Mouse (Mus musculus) embryonic stem cell, embryonic (primary cell): Measurements from ENCODE around the gene Gm5426.
"Not testable (repeated sequence)": the region's sequence is repeated elsewhere in the genome, so short reads cannot be mapped to it uniquely, and the experiment has no call there.

ENCODE experiments used
- CTCF ChIA-PET, 4 experiments: fragments of 300-600 bp in 2 of 4; fragments of 350-600 bp in 2 of 4; sonication (Branson Sonifier 250); formaldehyde crosslinking; loops; one replicate each; lab custom pipeline; 2022; ENCODE audit warnings: inconsistent platforms in 2 of 4; lab: Charles Lee
- POLR2A ChIA-PET, 4 experiments: fragments of 300-600 bp in 2 of 4; fragments of 350-600 bp in 2 of 4; sonication (Branson Sonifier 250); formaldehyde crosslinking; loops; one replicate each; lab custom pipeline; 2022; ENCODE audit warnings: antibody characterized with exemption in 4 of 4, inconsistent platforms in 1 of 4; lab: Charles Lee

Gene Gm5426

DNA sequence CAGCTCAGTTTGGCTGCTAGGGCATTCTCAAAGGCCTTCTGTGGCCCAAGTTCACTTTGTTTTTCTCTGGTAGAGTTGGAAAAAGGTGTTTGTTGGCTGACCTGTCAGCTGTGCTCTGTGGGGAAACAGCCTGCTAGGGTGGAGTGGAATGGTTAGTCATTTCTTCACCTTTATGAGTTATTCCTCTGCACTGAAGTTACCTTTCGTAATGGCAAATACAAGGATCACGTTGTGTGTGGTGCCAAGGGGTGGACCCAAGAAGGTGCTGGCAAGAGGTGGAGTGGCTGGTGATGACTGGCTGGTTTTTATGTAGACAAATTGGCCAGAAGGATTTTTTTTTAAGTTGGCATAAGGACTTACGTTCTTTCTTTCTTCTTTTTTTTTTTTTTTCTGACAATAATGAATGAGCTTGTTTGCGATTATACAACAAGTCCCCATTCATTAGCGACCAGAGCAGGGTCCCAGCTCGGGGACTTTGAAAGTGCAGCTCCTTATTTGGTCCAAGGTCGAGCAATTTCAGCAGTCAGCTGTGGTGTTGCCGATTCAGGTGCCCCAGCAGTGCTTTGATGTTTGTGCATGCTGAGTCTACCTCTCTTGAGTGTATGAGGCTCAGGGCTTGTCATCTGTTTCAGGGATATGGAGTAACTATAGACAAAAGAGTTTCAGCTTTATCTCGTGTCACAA lies 10.5 kb upstream of the Gm5426 start:
- CTCF ChIA-PET = interaction anchor here in 2 of 4 experiments (0.6 to 0.7 kb wide), 2 partner anchors 678 to 802 kb away, joined by 3 to 4 read pairs; no protein-coding TSS in a partner anchor

DNA sequence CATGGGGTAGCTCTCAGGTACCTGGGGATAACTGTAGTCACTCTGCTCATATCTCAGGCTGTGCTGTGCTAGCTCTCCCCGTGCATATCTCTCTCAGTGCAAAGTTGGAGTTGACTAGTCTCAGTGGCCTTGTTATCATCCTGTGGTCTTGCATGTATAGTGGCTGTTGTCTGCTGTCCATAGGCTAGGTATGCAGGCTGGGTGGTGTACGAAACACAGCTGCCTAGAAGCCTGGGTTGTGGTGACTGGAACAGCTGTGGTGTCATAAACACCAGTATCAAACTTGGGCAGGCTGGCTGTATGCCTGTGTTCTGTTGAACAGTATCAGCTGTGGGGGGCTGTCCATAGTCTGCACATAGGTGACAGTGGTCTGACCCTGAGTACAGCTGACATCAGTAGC lies 7.2 kb upstream of the Gm5426 start:
- CTCF ChIA-PET = no interaction called here
- POLR2A ChIA-PET = interaction anchor here in 1 of 4 experiments (0.6 to 0.7 kb wide), 3 partner anchors 22 to 433 kb away, joined by 3 to 4 read pairs (median 3); no protein-coding TSS in a partner anchor

More for the DNA sequence above, 10.5 kb upstream of the Gm5426 start:
- POLR2A ChIA-PET = interaction anchor here in 3 of 4 experiments (0.6 to 1.0 kb wide), 4 partner anchors 12 to 595 kb away, joined by 3 to 4 read pairs (median 4); no protein-coding TSS in a partner anchor

DNA sequence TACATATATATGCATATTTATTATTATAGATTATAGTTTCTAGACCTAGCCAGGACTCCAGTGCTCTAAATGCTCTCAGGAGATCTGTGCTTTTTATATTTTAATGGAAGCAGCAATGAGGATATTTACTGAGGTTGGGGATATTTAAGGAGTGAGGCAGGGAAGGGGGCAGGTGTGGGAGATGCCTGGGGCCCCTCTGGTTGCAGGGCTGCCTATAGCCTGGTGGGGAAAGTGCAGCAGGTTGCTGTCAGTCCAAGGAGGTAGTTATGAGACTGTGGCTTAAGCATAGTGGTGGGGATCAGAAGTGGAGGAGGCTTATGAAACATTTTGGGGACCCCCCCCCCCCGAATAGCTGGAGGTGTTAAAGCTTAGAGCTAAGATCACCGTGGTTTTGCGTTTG lies 6.0 kb upstream of the Gm5426 start:
- CTCF ChIA-PET = interaction anchor here in 1 of 4 experiments (0.6 kb wide), 1 partner anchor 773 kb away, joined by 5 read pairs; no protein-coding TSS in a partner anchor
- POLR2A ChIA-PET = interaction anchor here in 2 of 4 experiments (0.5 to 0.7 kb wide), 4 partner anchors 22 to 875 kb away, joined by 3 read pairs; no protein-coding TSS in a partner anchor

DNA sequence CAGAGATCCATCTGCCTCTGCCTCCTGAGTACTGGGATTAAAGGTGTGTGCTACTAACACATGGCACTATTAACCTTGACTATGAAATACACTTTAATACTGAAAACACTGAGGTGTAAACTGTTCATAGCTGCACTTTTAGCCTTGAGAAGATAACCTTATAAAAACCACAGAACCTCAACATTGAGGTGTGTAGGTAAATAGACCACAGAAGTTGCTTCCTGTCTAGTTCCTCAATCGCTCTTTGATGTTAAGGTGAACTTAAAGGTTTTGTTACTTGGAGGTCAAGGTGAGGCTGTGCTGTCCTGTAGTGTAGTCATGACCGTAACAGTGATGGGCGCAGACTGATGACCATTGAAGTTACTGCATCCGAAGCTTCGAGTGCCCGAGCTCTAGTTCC lies 5.3 kb upstream of the Gm5426 start:
- POLR2A ChIA-PET = interaction anchor here (0.5 to 1.6 kb wide), 7 partner anchors 23 to 875 kb away, joined by 3 to 4 read pairs (median 3); partner anchors contain the start of gene Btg1 (in 1 of the 4)
- CTCF ChIA-PET = interaction anchor here in 3 of 4 experiments (0.6 to 1.8 kb wide), 5 partner anchors 33 to 1182 kb away, joined by 3 to 7 read pairs (median 3); no protein-coding TSS in a partner anchor

DNA sequence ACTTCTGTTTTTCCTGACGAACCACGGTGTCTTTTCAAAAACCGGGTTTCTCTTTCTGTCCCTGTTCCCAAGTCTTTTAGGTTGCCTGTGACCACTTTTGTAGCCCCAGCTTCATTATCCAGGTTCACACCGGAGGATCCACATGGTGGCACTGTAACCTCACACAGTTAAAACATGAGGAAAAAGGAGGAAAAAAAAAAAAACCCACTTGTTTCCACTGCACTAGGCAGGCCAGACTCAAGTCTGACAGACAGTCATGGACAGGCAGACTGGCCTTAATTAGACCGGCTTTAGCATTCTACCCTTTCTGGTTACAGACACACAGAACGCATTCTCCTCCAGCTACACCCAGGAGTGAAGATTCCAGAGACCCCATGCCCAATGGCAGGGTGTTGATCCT lies 4.2 kb upstream of the Gm5426 start:
- ChIA-PET CTCF (interaction anchor here (0.6 to 1.8 kb wide), 23 partner anchors 19 to 1242 kb away, joined by 3 to 11 read pairs (median 4); no protein-coding TSS in a partner anchor), POLR2A (interaction anchor here in 3 of 4 experiments (0.7 to 1.6 kb wide), 4 partner anchors 166 to 590 kb away, joined by 3 to 4 read pairs (median 3); partner anchors contain the start of gene Btg1 (in 1 of the 3))

DNA sequence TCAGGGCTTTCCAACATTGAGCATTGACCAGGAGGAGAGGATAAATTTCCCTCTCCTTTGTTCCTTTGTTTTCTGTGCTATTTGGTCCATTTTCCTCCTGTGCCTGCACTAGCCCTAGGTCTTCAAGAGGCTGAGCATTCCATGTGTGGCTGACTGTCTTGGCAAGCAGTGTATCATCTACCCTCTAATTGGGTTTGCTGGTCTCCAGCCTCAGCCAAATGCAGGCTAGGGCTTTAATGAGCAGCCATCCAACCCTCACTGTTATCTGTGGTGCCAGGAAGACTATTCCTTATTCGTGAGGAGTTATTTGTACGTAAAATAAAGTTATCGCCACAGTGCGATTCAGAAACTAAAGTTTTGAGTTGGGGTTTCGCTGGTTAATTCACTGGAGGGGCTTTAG lies 2.2 kb downstream of the Gm5426 start:
- ChIA-PET POLR2A (no interaction called here), CTCF (no interaction called here)

DNA sequence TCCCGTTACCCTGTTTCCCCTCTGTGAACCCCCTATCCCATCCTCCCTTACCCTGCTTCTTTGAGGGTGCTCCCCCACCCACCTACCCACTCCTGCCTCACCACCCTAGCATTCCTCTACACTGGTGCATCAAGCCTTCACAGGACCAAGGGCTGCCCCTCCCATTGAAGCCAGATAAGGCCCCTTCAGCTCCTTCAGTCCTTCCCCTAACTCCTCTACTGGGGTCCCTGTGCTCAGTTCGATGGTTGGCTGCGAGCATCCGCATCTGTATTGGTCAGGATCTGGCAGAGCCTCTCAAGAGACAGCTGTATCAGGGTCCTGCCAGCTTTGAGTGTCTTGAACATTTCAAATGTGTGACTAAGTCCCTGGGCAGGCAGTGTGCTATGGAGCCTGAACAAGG lies 2.9 kb downstream of the Gm5426 start:
- CTCF ChIA-PET = interaction anchor here in 1 of 4 experiments (0.6 kb wide), 1 partner anchor 1573 kb away, joined by 4 read pairs; no protein-coding TSS in a partner anchor
- POLR2A ChIA-PET = not testable (repeated sequence)

DNA sequence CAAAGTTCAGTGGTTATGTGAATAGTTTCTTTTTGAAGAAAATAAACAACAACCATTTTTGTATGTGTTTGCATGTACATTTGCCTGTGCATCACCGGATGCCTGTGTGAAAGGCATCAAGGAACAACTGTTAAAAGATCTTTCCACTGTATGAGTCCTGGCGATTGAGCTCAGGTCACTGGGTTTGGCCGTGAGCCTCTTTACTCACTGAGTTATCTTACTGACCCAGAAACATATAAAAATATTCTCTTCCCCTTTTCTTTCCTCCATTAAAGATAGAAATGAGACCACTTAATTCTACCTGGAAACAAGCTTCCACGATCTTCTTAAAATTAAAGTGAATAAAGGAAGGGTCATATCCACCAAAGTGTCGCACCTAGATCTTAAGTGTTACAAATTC lies 10.2 kb downstream of the Gm5426 start:
- ChIA-PET CTCF (no interaction called here), POLR2A (interaction anchor here in 1 of 4 experiments (1.2 kb wide), 1 partner anchor 470 kb away, joined by 3 read pairs; the partner anchor contains the start of gene Btg1)

DNA sequence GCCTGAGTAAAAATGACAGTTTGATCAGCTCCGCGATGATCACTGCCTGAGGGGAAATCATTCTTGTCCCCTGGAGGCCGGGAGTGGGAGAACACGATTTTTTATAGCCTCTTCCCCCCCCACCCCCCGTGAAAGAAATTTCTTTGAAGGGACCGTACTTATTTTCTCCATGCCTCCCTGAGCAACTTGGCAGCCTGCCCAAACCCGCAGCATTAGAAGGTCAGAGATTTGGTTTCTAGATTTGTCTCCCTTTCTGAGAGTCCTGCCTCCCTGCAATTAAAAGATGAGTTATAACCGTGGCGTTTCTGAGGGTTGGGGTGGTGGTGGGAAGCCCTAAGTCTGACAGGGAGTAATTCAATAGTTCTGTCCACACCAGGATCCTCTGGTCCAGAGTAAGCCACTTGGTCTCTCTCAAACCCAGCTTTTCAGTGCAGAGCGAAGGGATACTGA lies 11.9 kb downstream of the Gm5426 start:
- ChIA-PET POLR2A (no interaction called here), CTCF (interaction anchor here in 1 of 4 experiments (0.7 kb wide), 1 partner anchor 1336 kb away, joined by 4 read pairs; no protein-coding TSS in a partner anchor)

DNA sequence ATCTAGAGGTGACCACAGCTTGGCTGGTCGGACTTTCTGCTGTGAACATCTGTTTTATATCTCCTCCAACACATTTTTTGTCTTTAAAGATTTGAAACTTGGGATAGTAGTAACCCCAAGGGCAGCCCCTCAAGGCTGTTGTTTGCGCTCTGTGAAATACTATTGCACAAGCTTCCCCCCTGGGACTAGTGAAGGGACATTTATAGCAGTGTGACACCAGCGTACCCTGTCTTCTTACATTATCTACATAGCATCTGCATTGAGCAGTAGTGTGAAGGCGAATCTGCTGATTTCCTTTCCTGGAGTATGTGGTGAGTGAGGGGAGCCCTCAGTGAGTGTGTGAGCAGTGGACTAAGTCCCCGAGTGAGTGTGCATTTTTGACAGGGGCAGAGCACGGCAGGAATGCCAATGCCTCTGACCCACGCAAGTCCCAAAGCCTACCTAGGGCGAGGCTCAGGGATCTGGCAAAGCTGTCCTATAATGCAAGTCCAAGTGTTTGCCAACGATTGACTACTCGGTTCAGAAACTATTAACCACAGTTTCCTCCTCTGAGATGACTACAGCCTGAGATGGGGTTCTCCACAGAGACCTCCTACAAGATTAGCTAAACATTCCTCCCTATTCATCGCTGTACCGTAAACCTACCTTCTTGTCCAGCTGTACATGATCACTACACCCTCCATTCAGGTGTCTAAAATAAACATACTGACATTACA lies 14.2 kb downstream of the Gm5426 start:
- ChIA-PET CTCF (interaction anchor here in 1 of 4 experiments (0.6 kb wide), 1 partner anchor 694 kb away, joined by 6 read pairs; no protein-coding TSS in a partner anchor), POLR2A (interaction anchor here in 1 of 4 experiments (1.3 kb wide), 1 partner anchor 466 kb away, joined by 3 read pairs; no protein-coding TSS in a partner anchor)

DNA sequence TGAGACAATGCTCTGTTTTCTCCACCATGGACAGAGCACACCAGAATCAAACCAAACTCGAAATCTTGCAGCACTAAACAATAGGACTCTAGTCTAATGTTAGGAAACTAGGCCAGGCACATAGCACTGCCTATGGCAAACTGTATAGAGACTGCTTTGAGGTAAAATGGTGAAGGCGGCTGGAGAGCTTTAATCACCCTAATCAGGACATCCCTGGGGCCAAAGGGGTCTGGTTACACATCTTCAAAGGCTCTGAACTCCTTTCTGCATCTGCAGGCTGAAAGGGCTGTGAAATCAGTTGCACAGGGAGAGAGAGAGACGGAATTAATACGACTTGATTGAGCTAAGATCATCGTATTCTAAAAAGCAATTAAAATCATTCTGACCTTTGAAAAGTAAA lies 16.9 kb downstream of the Gm5426 start:
- ChIA-PET POLR2A (no interaction called here), CTCF (no interaction called here)

DNA sequence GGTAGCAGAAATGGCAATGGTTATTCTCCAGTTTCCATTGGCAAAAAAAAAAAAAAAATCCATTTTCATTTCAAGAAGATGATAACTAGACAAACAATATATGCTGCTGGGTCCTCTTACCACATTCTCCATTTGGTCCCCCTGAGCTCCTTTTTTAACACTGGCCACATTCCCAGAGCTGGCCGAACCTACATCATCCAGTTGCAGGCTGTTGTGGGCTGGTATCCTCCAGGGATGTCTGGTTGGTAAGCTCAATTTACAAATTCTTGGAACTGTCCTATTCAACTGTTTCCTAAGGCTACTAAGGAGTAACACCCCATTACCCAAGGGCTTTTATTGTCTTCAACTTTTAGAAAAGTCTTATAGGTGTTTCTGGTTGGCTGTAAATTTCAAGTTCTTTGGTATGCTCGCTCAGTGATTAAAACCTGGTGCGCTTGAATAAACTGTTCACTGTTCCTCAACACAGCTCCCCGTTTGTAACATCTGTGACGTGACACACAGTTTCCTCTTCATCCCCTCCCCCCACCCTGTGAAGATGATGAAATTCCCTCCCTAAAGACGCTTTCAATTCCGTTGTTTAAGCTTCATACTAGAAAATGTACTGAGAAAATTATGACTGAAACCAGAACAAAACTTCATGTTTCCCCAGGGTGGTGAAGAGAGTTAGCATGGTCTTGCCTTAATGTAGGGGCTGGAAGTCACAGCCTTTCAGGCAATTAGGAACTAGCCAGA lies 26.7 kb downstream of the Gm5426 start:
- POLR2A ChIA-PET = interaction anchor here in 1 of 4 experiments (0.6 to 0.7 kb wide), 2 partner anchors 898 to 1058 kb away, joined by 3 to 5 read pairs; no protein-coding TSS in a partner anchor
- CTCF ChIA-PET = interaction anchor here in 1 of 4 experiments (1.3 kb wide), 1 partner anchor 32 kb away, joined by 3 read pairs; no protein-coding TSS in a partner anchor

DNA sequence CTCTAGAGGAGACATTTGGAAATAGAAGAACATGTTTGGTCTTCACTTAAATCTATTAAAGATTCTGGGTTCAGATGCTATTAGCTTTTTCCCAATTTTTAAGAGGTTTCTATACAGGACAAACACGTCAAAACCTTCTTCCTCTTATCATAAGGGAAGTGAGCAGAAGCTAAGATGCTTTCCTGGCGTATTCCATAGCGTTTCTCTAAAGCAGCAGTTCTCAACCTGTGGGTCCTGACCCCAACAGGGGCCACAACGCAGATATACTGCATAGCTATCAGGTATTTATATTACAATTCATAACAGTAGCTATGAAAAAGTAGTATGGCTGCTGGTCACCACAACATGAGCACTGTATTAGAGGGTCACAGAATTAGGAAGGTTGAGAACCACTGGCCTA lies 27.4 kb downstream of the Gm5426 start:
- ChIA-PET POLR2A (no interaction called here), CTCF (interaction anchor here in 1 of 4 experiments (1.3 kb wide), 1 partner anchor 32 kb away, joined by 3 read pairs; no protein-coding TSS in a partner anchor)

DNA sequence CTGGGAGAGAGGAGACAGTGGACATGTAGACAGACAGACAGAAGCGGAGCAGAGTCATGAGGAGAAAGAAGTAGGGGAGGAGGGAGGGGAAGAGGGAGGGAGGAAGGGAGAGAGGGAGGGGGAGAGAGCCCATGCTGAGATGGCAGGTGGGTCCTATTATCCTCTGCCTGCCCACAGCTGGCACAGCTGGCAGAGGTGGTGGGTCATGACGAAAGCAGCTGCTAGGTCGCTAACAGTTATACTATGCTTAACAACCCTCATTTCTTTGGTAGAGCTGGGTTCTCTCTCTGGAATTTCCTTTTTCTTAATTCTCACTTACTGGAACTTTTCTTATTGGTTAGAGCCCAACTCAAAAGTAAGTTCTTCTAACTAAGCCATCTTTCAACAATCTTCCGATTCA lies 28.9 kb downstream of the Gm5426 start:
- ChIA-PET POLR2A (no interaction called here), CTCF (interaction anchor here in 1 of 4 experiments (0.7 kb wide), 1 partner anchor 1148 kb away, joined by 4 read pairs; no protein-coding TSS in a partner anchor)

DNA sequence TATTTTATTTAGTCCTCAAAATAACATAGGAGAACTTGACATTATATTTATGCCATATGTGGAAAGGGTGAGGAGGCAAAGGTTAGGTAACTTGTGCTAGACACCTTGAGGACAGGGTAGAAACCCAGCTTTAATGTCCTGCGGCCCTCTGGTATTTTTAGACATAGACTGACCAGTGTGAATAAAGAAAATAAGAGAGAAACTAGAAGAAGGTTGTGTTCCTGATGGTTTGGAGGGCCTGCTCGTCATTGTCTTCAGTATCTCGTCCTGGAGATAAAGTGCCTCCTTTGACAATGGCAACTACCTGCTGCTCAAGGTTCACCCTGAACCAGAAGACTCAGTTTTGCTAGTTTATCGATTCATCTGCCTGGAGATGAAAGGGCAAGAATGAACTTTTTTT lies 32.6 kb downstream of the Gm5426 start:
- ChIA-PET CTCF (no interaction called here), POLR2A (no interaction called here)

DNA sequence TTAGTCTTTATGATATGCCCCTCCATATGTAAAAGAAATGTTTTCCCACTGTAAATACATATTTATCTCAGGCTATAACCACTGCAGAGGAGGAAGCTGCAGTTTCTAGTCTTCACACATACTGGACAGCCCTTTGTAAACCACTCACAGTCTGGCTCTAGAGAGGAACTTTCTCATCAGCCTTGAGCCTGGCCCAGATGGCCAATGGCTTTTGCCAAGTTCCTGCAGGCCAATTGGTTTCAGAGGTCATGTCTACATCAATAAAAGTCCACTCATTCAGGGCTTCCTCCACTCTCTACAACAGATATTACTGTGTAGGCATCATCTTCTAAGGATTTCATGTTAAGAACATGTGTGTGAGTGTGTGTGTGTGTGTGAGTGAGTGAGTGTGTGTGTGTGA lies 35.1 kb downstream of the Gm5426 start:
- CTCF ChIA-PET = no interaction called here
- POLR2A ChIA-PET = no interaction called here

DNA sequence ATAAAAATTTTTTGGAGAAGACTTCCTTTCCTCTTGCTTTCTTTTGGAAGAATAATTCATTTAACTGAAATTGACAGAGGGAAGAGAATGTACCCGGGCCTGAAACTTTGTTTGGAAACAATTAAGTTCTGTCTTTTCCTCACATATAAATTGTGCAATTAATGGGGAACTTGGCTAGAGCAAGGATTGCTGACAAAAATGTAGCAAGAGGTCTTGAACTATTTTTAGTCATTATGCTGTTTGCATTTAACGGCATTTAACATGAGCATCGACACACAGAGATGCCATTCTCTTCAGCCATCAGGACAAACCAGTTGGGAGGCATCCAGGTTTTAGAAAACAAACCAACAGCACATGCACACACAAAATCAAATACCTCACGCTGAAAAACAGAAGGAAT lies 36.6 kb downstream of the Gm5426 start:
- ChIA-PET POLR2A (no interaction called here), CTCF (no interaction called here)

DNA sequence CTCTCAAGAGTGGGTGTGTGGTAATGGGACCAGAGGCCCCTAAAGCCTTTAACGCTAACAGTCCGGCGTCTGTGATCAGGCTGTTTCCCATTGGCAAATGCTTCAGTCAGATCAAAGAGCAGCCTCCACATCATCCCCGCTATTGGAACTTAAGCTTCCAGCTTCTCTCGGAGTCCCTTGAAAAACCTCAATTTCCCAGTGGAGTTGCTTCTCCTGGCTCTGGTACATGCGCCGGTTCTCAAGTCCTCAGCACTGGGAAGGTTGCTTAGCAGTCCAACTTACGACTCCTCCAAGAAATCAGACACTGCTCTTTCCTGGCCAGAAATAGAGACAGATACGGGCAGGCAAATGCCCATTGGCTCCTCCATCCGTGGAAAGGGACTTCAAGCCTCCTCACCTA lies 37.4 kb downstream of the Gm5426 start:
- ChIA-PET POLR2A (no interaction called here), CTCF (no interaction called here)
